Mouse (Mus musculus): ENCODE data around the gene Hpca.

Gene Hpca

DNA sequence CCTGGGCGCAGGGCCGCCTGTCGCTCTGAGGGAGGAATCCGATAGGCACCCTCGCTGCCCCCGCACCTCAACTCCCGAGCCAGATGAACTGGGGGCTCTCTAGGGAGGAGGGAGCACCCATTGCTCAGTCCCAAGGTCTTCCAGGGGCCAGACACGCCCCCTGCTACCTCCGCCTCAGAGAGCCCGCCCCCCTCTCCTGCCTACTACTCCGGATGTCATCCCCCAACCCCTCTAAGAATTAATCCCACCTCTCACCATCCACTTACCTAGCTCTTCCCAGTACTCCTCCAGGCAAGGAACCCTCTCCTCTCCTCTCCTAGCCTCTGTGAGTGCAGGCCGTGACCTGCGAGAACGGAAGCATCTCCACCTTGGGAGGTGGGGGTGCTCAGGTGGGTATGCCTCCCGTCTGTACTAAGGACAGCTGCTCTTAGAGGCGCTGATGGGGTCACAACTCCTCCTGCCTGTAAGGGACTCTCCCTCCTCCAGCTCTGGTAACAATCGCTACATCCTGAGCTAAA lies at the start of gene Hpca:
TSS of gene Hpca (minus strand) at position 468 of the 518 bp plus-strand sequence.
- no peak for DNase-seq

- DNase-seq = peak; percentile 41
These were observed 39.9 kb upstream of the Hpca start for GRCm38 (mm10) chr4:129161581-129162255.

DNA sequence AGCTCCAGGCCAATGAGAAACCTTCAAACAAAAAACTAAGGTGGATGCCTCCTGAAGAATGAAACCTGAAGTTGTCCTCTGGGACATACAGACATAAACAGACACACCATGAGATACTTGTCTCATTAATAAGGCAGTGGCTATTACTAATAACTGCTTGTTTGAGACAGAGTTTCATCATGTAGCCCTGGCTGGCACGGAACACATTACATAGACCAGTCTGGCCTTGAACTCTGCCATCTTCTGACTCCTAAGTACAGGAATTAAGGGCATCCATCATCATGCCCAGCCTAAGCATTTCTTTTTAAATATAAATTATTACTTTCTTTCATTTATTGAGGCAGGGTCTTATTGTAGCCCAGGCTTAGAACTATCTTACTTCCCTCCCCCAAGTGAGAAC lies 39.2 kb upstream of the Hpca start:
- no peak for DNase-seq

DNA sequence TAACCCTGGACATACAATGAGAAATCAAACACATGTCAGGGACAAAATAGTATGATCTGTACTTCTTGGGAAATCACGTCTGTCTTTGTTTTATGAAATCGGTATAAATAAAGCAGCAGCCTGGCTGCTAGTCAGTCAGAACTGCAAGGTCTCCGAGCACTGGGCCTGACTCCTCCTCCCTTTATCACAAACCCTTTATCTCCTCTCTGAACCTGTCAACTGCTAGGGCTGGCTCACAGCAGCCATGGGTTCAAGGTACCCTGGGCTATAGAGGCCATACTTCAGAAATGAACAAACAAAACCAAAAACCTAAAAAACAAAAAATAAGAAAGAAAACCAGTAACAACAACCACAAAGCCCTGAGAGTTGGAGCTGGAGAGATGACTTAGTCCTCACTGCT lies 36.7 kb upstream of the Hpca start:
- no peak for DNase-seq

GRCm38 (mm10) chr4:129157541-129157940 lies 35.7 kb upstream of the Hpca start:
- no peak for DNase-seq

DNA sequence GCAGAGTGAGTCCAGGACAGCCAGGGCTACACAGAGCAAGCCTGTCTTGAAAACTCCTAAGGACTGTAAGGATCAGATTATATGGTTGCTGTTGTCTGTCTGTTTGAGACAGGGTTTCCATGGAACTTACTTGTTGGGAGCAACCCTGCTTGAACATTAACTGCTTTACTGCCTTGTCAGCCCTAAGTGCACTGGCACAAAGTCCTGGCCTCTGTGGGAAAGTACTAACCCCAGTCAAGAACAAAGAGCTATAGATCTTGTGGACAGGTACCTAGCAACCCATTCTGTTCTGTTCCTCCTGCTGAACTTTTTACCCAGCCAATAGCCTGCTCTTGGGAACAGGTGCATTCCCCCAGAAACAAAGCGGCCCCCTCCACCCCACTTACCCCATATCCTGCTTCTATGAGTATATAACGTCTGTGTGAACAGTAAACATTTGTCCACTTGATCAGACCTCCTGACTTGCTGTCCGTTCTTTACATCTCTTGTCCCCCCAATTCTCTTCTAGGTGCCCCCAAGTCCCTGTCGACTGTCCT lies 29.5 kb upstream of the Hpca start:
- DNase-seq = no peak

- DNase-seq = no peak
These were observed 27.5 kb upstream of the Hpca start for GRCm38 (mm10) chr4:129149321-129149720.

DNA sequence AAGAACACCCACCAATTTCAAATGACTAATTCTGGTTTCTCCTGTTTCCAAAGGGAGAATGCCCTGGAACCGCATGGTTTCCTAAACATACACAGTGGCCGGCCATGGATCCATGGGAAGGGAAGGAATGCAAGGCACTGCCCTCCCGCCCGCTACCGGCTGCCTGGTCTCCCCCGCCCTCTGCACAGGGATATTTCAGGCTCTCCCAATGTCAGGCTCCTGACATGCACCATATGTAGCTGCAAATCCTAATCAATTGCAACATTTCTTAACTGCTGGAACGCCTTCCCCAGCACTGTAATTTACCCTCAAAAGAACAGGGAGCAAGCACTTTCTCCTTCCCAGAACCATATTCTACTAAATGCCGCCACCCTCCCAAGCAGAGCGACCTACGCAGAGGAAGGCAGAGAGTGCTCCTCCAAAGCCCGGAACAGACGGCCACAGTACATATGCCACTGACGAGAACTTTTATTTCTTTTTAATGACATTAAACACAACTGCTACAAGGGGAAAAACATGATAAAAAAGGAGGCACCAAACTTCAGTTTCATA lies 25.8 kb upstream of the Hpca start:
- DNase-seq = no peak

DNA sequence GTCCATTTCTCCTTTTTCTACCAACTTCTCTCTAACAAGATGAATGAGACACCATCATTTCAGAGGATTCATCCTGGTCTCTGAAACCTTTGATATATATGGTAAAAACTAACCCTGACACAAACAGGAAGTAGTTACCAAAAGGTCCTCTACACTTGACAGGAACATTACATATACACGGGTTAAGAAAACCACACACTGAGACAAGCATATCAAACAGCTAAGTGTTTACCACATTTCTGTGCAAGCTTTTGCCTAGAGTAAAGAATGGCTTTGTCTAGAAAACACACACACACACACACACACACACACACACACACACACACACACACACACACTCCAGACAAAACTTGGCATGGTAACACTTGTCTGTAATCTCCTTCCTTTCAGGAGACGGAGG lies 24.6 kb upstream of the Hpca start:
- no peak for DNase-seq

GRCm38 (mm10) chr4:129145943-129146342 lies 24.1 kb upstream of the Hpca start:
- no peak for DNase-seq

GRCm38 (mm10) chr4:129145411-129145810 lies 23.6 kb upstream of the Hpca start:
- DNase-seq = no peak

DNA sequence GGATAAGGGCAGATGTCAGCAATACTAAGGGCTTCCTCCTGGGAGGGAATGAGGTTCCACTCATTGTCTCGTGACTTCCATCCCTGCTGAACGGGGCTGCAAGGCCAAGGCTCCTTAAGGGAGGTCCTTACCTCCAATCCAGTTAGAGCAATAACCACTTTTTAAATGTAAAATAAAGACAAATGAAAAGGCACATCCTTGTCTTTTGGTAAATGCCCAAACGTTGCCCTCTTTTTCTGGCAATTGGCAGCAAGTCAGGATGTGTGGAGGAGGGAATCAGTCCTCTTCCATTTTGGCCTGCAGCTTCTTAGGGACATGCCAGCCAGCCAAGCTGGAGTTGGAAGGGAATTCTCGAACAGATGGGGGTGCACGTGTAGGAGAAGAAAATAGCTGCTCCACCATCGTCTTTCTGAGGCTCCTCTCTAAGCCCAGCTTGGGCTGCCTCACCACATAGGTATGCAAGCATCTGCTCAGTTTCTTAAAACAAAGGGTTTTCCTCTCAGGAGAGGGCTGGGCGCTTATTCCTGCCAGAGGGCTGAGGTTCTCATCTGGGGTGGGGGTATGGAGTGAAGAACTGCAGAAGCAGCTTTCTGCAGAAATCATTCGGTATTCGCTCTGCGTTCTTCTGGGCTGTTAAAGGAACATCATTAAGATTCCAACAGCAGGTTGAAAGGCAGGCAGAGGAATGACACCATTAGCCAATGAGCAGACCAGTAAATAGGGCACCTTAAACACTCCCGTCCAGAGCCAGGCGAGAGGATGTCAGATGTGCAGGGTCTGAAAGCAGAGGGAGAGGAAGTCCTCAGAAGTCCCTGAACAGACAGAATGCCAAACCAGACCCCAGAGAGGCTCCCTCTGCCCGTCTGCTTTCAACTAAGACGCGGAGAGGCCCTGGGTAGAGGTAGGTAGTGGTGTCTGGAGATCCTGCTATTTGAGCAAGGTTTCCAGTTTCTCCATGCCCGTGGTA lies 22.8 kb upstream of the Hpca start:
- peak; percentile 84 for DNase-seq

DNA sequence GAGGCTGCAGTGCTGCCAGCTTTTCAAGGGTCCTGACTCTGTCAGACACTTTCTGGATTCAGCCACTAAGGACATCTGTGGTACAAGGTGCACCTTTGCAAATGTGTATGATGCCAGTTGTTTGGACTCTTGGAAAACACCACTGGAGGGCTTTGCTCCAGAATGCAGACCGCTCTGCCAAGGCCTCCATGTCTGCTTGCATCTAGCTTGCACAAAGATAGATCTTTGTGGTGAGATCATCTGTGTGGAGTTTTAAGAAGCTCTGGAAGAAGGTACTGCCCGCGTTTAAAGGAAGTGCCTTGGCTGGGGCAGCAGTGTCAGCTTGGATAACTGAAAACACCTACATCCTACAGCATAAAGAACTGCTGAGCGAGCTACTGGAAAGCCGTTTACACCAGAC lies 21.7 kb upstream of the Hpca start:
- no peak for DNase-seq

DNA sequence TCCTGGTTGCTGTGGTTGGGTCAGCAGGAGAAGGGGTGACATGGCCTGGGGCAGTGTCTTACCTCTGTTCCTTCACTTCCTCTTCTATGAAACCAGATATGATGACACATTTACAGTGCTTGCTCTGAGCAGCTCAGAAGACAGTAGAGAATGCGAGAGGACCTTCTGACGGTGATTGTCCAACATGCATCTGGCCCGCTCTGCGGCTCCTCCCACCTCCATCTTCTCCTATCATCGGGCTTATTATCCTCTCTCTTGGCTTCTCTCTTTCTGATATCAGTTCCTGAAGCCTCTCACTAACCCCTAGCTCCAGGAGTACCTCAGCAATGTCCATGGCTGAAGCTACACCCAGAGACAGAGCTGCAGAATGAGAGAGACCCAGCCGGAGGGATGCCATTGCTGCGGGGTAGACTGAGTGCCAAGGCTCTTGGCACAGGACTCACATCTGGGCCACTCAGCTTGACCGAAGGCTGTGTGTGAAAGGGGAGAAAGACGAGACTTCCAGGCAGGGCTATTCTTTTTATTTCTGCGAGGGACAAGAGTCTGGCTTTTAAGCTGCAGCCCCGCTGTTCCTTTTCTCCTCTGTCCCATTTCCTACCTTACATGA lies 20.7 kb upstream of the Hpca start:
- no peak for DNase-seq

GRCm38 (mm10) chr4:129141560-129142438 lies 20.0 kb upstream of the Hpca start:
- no peak for DNase-seq

- no peak for DNase-seq
These were observed 19.0 kb upstream of the Hpca start for GRCm38 (mm10) chr4:129140808-129141207.

GRCm38 (mm10) chr4:129139642-129140041 lies 17.8 kb upstream of the Hpca start:
- DNase-seq = no peak

DNA sequence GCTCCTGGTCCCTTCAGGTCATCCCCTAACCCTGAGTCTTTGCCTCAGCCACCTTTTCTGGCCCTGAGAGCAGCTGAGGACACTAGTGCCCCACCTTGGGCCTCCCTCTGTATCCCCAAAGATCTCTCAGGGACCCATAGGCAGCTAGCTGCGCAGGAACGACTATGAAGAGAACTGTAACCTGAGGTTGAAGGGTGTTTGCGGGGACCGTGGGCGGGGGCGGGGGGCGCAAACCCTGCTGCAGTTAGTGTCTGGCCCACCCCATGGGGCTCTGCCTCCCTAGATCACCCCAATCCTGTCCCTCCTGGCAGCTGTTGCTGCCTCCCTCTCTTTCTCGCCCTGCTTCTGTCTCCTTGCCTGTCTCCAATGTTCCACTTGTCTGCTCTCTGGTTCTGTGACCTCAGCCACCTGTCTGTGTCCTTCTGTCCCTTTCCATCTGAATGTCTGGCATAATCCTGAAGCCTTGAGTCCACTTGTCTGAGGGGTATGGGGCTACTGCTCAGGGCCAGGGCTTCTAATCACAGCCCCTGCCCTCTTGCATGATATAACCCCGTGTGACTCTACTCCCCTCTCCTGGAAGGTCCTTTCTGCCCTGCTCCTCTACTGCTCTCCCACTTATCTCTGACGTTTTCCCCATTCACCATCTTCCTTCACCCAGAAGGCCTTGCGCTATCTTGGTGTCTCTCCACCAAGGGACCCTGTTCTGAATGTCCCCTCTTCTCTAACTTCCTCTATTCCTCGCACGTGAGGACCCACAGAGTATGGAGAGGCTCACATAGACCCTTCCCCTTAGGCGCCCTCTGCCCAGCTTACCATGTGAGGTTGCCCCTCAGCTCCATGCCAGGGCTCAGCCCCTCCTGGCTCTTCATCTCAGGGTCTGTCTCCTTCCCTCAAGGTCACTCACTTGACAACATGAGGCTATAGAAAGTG lies 15.8 kb upstream of the Hpca start:
- no peak for DNase-seq

GRCm38 (mm10) chr4:129136579-129137391 lies 14.9 kb upstream of the Hpca start, which contains the start of gene Fndc5:
Fndc5 (plus strand) TSS chr4:129136999.
- DNase-seq = no peak

GRCm38 (mm10) chr4:129136189-129136578 lies 14.3 kb upstream of the Hpca start:
- no peak for DNase-seq
